ENCODE assay signal across 14 mouse cellular contexts in genomic region chr10:110283879-110284278, GRCm38 (mm10).
DNase-seq lines count a peak whose midpoint lies in the region; ATAC-seq and TF ChIP-seq lines count a peak whose summit lies in the region.
"Had no signal": no experiment of that assay in that cellular context is flagged by ENCODE, and none has a peak within 500 bp of the region (broad histone marks: within the 10 kb centered on the region; RNA-seq: fewer than 3 reads in every experiment).

No protein-coding gene starts in this region.

- TF ChIP-seq CTCF in hindbrain, postnatal 0 days (IDR thresholded peaks at IDR 0.05; ENCODE audit: low read depth), result no peak
- TF ChIP-seq CTCF in brain, embryonic 14.5 days (IDR thresholded peaks at IDR 0.05; ENCODE audit: borderline replicate concordance, extremely low read depth, insufficient read depth, insufficient read length), result no peak

- H3K9ac ChIP-seq in forebrain, embryonic 14.5 days (ENCODE audit: low read length), result no peak overlapping the region
- no peak overlapping the region for H3K9ac ChIP-seq in forebrain, embryonic 15.5 days (replicated peaks)
- H3K9ac ChIP-seq in hindbrain, postnatal 0 days (replicated peaks; ENCODE audit: low read length), result no peak overlapping the region
- no peak overlapping the region for H3K9ac ChIP-seq in hindbrain, embryonic 12.5 days
- H3K9ac ChIP-seq: midbrain, embryonic 13.5 days had no signal

- H3K27ac ChIP-seq in forebrain, embryonic 14.5 days (ENCODE audit: low read depth, low read length), result peak overlapping the region; percentile 41; the same call in 1 of the 2 replicates
- H3K27ac ChIP-seq in forebrain, embryonic 15.5 days (replicated peaks), result no peak overlapping the region
- H3K27ac ChIP-seq in hindbrain, postnatal 0 days, result no peak overlapping the region
- H3K27ac ChIP-seq in hindbrain, embryonic 12.5 days, result no peak overlapping the region
- H3K27ac ChIP-seq: midbrain, embryonic 13.5 days had no signal

- no peaks in the 10 kb centered on the region for H3K36me3 ChIP-seq in forebrain, embryonic 14.5 days (ENCODE audit: control insufficient read depth, insufficient read depth, low read length)
- no peaks in the 10 kb centered on the region for H3K36me3 ChIP-seq in forebrain, embryonic 15.5 days
- no peaks in the 10 kb centered on the region for H3K36me3 ChIP-seq in hindbrain, postnatal 0 days (ENCODE audit: insufficient read depth, low read length)
- H3K36me3 ChIP-seq in hindbrain, embryonic 12.5 days, result no peaks in the 10 kb centered on the region
- H3K36me3 ChIP-seq: midbrain, embryonic 13.5 days had no signal

- H3K4me2 ChIP-seq in forebrain, embryonic 14.5 days (ENCODE audit: low read length), result no peak overlapping the region
- H3K4me2 ChIP-seq in forebrain, embryonic 15.5 days (replicated peaks), result no peak overlapping the region
- H3K4me2 ChIP-seq in hindbrain, postnatal 0 days (ENCODE audit: low read depth, low read length), result no peak overlapping the region
- H3K4me2 ChIP-seq in hindbrain, embryonic 12.5 days (replicated peaks), result no peak overlapping the region
- H3K4me2 ChIP-seq: liver, embryonic 11.5 days; midbrain, embryonic 13.5 days had no signal

- 0 out of 2 replicates have a peak, but pooled peaks have one; percentile 37 for ATAC-seq in forebrain, embryonic 14.5 days
- no peak for ATAC-seq in forebrain, embryonic 15.5 days (replicated peaks)
- ATAC-seq in hindbrain, postnatal 0 days, result peak; percentile 70
- no peak for ATAC-seq in hindbrain, embryonic 12.5 days (ENCODE audit: low FRiP score)
- ATAC-seq: intestine, embryonic 16.5 days; midbrain, embryonic 13.5 days had no signal

- no peaks in the 10 kb centered on the region for H3K9me3 ChIP-seq in forebrain, embryonic 14.5 days (replicated peaks; ENCODE audit: control insufficient read depth, low read length)
- H3K9me3 ChIP-seq in forebrain, embryonic 15.5 days, result no peaks in the 10 kb centered on the region
- no peaks in the 10 kb centered on the region for H3K9me3 ChIP-seq in hindbrain, postnatal 0 days (ENCODE audit: low read length)
- H3K9me3 ChIP-seq in hindbrain, embryonic 12.5 days (replicated peaks), result no peaks in the 10 kb centered on the region
- H3K9me3 ChIP-seq: midbrain, embryonic 13.5 days had no signal

- WGBS in forebrain, embryonic 14.5 days, result 74% methylated on average over 3 of the region's 3 CpGs
- 82% methylated on average over 3 of the region's 3 CpGs for WGBS in forebrain, embryonic 15.5 days
- 57% methylated on average over 3 of the region's 3 CpGs for WGBS in hindbrain, postnatal 0 days
- 77% methylated on average over 3 of the region's 3 CpGs for WGBS in hindbrain, embryonic 12.5 days

- no peak for TF ChIP-seq POLR2A in brain, embryonic 14.5 days (IDR thresholded peaks at IDR 0.05; ENCODE audit: borderline replicate concordance, extremely low read depth, insufficient read depth, insufficient read length, poor library complexity, severe bottlenecking)

- peak; percentile 19 for DNase-seq in forebrain, embryonic 14.5 days (ENCODE audit: low spot score)
- peak; percentile 65 for DNase-seq in hindbrain, postnatal 0 days (ENCODE audit: low spot score)
- DNase-seq in brain, embryonic 14.5 days (ENCODE audit: low read depth), result peak; percentile 52
- peak; percentile 40 for DNase-seq in lung, postnatal 10 days
- no peak for DNase-seq in layer of hippocampus, adult 9-10 months (ENCODE audit: low spot score)
- DNase-seq: cerebellum, adult 11-12 months; heart, postnatal 36 days; kidney, postnatal 10 days; thymus, adult 2 months had no signal

- H3K4me3 ChIP-seq in forebrain, embryonic 14.5 days (ENCODE audit: low read depth, low read length), result no peak overlapping the region
- no peak overlapping the region for H3K4me3 ChIP-seq in forebrain, embryonic 15.5 days
- no peak overlapping the region for H3K4me3 ChIP-seq in hindbrain, postnatal 0 days (ENCODE audit: low read length)
- no peak overlapping the region for H3K4me3 ChIP-seq in hindbrain, embryonic 12.5 days
- H3K4me3 ChIP-seq: midbrain, embryonic 13.5 days had no signal

- H3K27me3 ChIP-seq in forebrain, embryonic 14.5 days (replicated peaks; ENCODE audit: control insufficient read depth, insufficient read depth, low read length), result no peaks in the 10 kb centered on the region
- H3K27me3 ChIP-seq in forebrain, embryonic 15.5 days, result no peaks in the 10 kb centered on the region
- no peaks in the 10 kb centered on the region for H3K27me3 ChIP-seq in hindbrain, postnatal 0 days (ENCODE audit: insufficient read depth, low read length)
- no peaks in the 10 kb centered on the region for H3K27me3 ChIP-seq in hindbrain, embryonic 12.5 days
- H3K27me3 ChIP-seq: midbrain, embryonic 13.5 days had no signal

- H3K4me1 ChIP-seq in forebrain, embryonic 14.5 days (ENCODE audit: control insufficient read depth, insufficient read depth, low read length), result no peaks in the 10 kb centered on the region
- H3K4me1 ChIP-seq in forebrain, embryonic 15.5 days, result no peaks in the 10 kb centered on the region
- H3K4me1 ChIP-seq in hindbrain, postnatal 0 days (ENCODE audit: insufficient read depth, low read length), result no peaks in the 10 kb centered on the region
- H3K4me1 ChIP-seq in hindbrain, embryonic 12.5 days, result no peaks in the 10 kb centered on the region
- H3K4me1 ChIP-seq: midbrain, embryonic 13.5 days had no signal

Comparison
In these comparisons a context has a peak if more than half of its experiments do, and no peak if none do; other contexts are left out.
1. ATAC-seq: peak in forebrain, embryonic 14.5 days (single experiment) and hindbrain, postnatal 0 days (single experiment); none in forebrain, embryonic 15.5 days (single experiment) and hindbrain, embryonic 12.5 days (single experiment).